Mouse (Mus musculus) limb, embryonic 11.5 days (tissue): ENCODE data around the gene Bend3. TPM values are rescaled to one million over a fixed set of nuclear protein-coding genes. Genes with fewer than 3 reads are reported as not detected.

Experiments
- ATAC-seq: fragments of 200-750 bp; cut with Nextera tagmentation; 2 replicates; pipeline ENCODE4 v1.8.0; 2017; ENCODE audit warnings: low read depth; ENCODE audit not compliant: insufficient number of reproducible peaks, low FRiP score, low TSS enrichment
- DNase-seq: peaks from one replicate; pipeline ENCODE4 v3.0.0-alpha.2; 2015; ENCODE audit warnings: low spot score
- H3K27ac ChIP-seq: fragments of 300-500 bp; sonication (generic); replicated peaks from 2 replicates; pipeline ENCODE4 v1.5.1; 2014; ENCODE audit warnings: low read depth, mild to moderate bottlenecking, low read length
- H3K27me3 ChIP-seq: fragments of 300-500 bp; sonication (generic); 2 replicates; pipeline ENCODE4 v1.6.1; 2014; ENCODE audit warnings: mild to moderate bottlenecking, low read length, mixed read lengths; ENCODE audit not compliant: control insufficient read depth, insufficient read depth
- H3K36me3 ChIP-seq: fragments of 300-500 bp; sonication (generic); 2 replicates; pipeline ENCODE4 v1.6.1; 2014; ENCODE audit warnings: mild to moderate bottlenecking, low read length, moderate library complexity, mixed read lengths; ENCODE audit not compliant: control insufficient read depth, insufficient read depth
- H3K4me1 ChIP-seq: fragments of 300-500 bp; sonication (generic); 2 replicates; pipeline ENCODE4 v1.6.1; 2014; ENCODE audit warnings: low read length, mixed read lengths; ENCODE audit not compliant: control insufficient read depth, insufficient read depth
- H3K4me2 ChIP-seq: fragments of 300-500 bp; sonication (generic); 2 replicates; pipeline ENCODE4 v1.6.1; 2014; ENCODE audit warnings: low read depth, mild to moderate bottlenecking, moderate library complexity; ENCODE audit not compliant: severe bottlenecking
- H3K4me3 ChIP-seq: fragments of 300-500 bp; sonication (generic); 2 replicates; pipeline ENCODE4 v1.5.1; 2014; ENCODE audit warnings: low read depth, low read length
- H3K9ac ChIP-seq: fragments of 300-500 bp; sonication (generic); 2 replicates; pipeline ENCODE4 v1.6.1; 2014; ENCODE audit warnings: mild to moderate bottlenecking, low read length
- H3K9me3 ChIP-seq: fragments of 300-500 bp; sonication (generic); 2 replicates; pipeline ENCODE4 v1.6.1; 2016; ENCODE audit warnings: low read length; ENCODE audit not compliant: control insufficient read depth
- WGBS: fragments of 180-500 bp; shearing (Covaris S2); extraction: QIAGEN DNeasy Blood & Tissue Kit; methylation state at CpG from one replicate; pipeline ENCODE4 v1.1.7; 2014; 5-methylcytosine and 5-hydroxymethylcytosine counted together
- polyA plus RNA-seq: library from polyadenylated mRNA; unstranded; fragments of >200 nt; fragmentation: Nextera tagmentation; extraction: Ambion mirVana; gene quantifications from 2 replicates; pipeline ENCODE4 v1.2.1, GENCODE M21; 2014

Bend3 gene
- polyA plus RNA-seq, 1 experiment from 2014 or later: 8.4 TPM

DNA sequence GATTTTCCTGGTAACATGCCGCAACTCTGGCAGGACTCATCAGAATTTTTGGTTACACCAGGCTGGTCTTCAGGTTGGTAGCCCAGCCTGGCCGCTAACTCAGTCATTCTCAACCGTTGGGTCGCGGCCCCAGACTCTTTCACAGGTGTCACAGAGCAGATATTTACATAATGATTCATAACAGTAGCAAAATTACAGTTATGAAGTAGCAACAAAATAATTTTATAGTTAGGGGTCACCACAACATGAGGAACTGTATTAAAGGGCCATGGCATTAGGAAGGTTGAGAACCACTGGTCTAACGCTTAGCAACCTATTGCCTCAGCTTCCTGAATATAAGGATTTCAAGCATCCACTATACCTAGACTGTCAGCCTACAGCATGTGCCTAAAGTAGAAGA lies 10.3 kb upstream of the Bend3 start:
- Histone ChIP-seq H3K4me2 (no peak overlapping the region), H3K9me3 (no peaks in the 10 kb centered on the region), H3K4me1 (no peaks in the 10 kb centered on the region), H3K4me3 (no peak overlapping the region), H3K27ac (no peak overlapping the region), H3K36me3 (no peaks in the 10 kb centered on the region), H3K27me3 (no peaks in the 10 kb centered on the region), H3K9ac (no peak overlapping the region)
- WGBS: 96% methylated on average over 6 of the region's 6 CpGs
- ATAC-seq (no peak), DNase-seq (no peak)

- Histone ChIP-seq H3K27me3 (no peaks in the 10 kb centered on the region), H3K36me3 (no peaks in the 10 kb centered on the region), H3K27ac (no peak overlapping the region), H3K9ac (no peak overlapping the region), H3K4me2 (no peak overlapping the region), H3K4me3 (no peak overlapping the region), H3K4me1 (peaks cover 5% of the 10 kb centered on the region), H3K9me3 (no peaks in the 10 kb centered on the region)
- ATAC-seq (no peak), DNase-seq (no peak)
- 51% methylated on average over 4 of the region's 4 CpGs for WGBS
Observed at GRCm38 (mm10) chr10:43475376-43475775, 3.3 kb upstream of the Bend3 start.

DNA sequence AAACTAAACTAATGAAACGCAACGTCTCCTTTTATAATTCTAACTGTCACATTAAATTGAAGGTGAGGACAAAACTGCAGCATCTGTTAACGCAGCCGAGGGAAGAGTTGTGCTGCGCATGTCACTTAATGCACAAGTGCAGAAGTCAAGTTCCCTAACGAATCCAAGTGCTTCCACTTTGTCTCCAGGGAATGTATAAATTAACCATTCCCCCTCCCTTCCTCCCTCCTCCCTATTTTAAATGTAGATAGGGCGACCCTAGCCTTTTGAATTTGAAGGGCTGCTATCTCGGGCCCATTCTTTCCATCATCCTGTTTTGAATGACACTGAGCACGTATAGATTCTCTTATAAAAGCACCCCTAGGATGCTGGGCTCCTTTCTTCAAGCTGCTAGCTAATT lies 1.2 kb upstream of the Bend3 start:
- H3K36me3 ChIP-seq: no peaks in the 10 kb centered on the region
- H3K27ac ChIP-seq: no peak overlapping the region
- peak overlapping the region; percentile 81 for H3K4me2 ChIP-seq
- H3K27me3 ChIP-seq: no peaks in the 10 kb centered on the region
- ATAC-seq (no peak), DNase-seq (no peak)
- peak overlapping the region; percentile 78 for H3K4me3 ChIP-seq
- peak overlapping the region; percentile 92 for H3K9ac ChIP-seq
- WGBS: 7% methylated on average over 9 of the region's 9 CpGs
- no peaks in the 10 kb centered on the region for H3K9me3 ChIP-seq
- H3K4me1 ChIP-seq: peaks cover 13% of the 10 kb centered on the region

- ATAC-seq: peak; percentile 61; the same call in 1 of the 2 replicates
- H3K27ac ChIP-seq: peak overlapping the region; percentile 92
- under 1% methylated on average over 42 of the region's 42 CpGs for WGBS
Observed at GRCm38 (mm10) chr10:43477865-43478681, 558 bp upstream of the Bend3 start.

GRCm38 (mm10) chr10:43479436-43480157 lies 966 bp downstream of the Bend3 start:
- Histone ChIP-seq H3K4me2 (peak overlapping the region; percentile 81), H3K4me3 (peak overlapping the region; percentile 78), H3K27me3 (no peaks in the 10 kb centered on the region), H3K36me3 (no peaks in the 10 kb centered on the region), H3K9ac (peak overlapping the region; percentile 92), H3K4me1 (peaks cover 23% of the 10 kb centered on the region), H3K27ac (peak overlapping the region; percentile 92), H3K9me3 (no peaks in the 10 kb centered on the region)
- ATAC-seq (peak; percentile 72), DNase-seq (peak; percentile 86)
- WGBS: under 1% methylated on average over 61 of the region's 103 CpGs

More at GRCm38 (mm10) chr10:43477865-43478681, 558 bp upstream of the Bend3 start:
- Histone ChIP-seq H3K9me3 (no peaks in the 10 kb centered on the region), H3K27me3 (no peaks in the 10 kb centered on the region), H3K9ac (peak overlapping the region; percentile 92), H3K4me2 (peak overlapping the region; percentile 81), H3K4me1 (peaks cover 19% of the 10 kb centered on the region), H3K36me3 (no peaks in the 10 kb centered on the region), H3K4me3 (peak overlapping the region; percentile 78)
- DNase-seq: peak; percentile 80

- DNase-seq: peak; percentile 32
- no peaks in the 10 kb centered on the region for H3K9me3 ChIP-seq
Observed at GRCm38 (mm10) chr10:43480227-43480849, 1.7 kb downstream of the Bend3 start.

DNA sequence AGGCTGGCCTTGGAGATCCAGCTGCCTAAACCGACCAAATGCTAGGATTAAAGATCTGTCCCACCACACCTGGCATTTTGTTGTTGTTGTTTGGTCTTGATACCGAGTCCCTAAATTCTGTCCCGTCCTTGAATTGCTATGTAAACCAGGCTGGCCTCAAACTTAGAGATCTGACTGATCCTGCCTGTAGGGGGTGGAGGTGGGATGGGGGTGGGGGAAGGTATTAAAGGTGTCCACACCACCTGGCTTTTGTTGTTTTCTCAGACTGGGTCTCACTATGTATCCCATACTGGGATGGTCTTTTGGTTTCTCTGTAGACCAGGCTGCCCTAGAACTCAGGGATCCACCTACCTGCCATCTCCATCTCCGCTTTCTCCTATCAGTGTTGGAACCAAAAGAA lies 2.5 kb downstream of the Bend3 start:
- no peaks in the 10 kb centered on the region for H3K9me3 ChIP-seq
- no peaks in the 10 kb centered on the region for H3K27me3 ChIP-seq
- peak overlapping the region; percentile 81 for H3K4me2 ChIP-seq
- DNase-seq (no peak), ATAC-seq (no peak)
- no peak overlapping the region for H3K9ac ChIP-seq
- H3K4me1 ChIP-seq: peaks cover 23% of the 10 kb centered on the region
- 31% methylated on average over 4 of the region's 4 CpGs for WGBS
- H3K36me3 ChIP-seq: no peaks in the 10 kb centered on the region
- no peak overlapping the region for H3K27ac ChIP-seq
- H3K4me3 ChIP-seq: no peak overlapping the region

More at GRCm38 (mm10) chr10:43480227-43480849, 1.7 kb downstream of the Bend3 start:
- Histone ChIP-seq H3K4me2 (peak overlapping the region; percentile 81), H3K4me3 (peak overlapping the region; percentile 78), H3K27me3 (no peaks in the 10 kb centered on the region), H3K27ac (peak overlapping the region; percentile 92), H3K36me3 (no peaks in the 10 kb centered on the region), H3K4me1 (peaks cover 23% of the 10 kb centered on the region), H3K9ac (peak overlapping the region; percentile 92)
- 6% methylated on average over 13 of the region's 13 CpGs for WGBS
- ATAC-seq: no peak

DNA sequence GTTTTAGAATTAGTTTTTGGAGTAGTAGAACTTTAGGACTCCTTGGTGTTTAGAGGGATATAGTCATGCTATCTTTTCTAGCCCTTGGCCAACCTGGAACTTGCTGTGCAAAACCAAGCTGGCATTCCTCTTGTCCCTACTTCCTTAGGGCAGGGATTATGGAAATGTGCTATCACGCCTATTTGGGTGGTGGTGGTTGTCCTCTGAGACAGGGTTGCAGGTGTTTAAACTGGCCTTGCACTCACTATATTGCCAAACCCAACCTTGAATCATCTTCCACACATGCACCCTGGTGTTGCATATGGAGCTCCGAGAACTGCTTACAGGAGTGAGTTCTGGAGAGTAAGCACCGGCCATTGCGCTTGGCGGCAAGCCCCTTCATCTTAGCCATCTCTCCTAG lies 3.4 kb downstream of the Bend3 start:
- DNase-seq (no peak), ATAC-seq (no peak)
- Histone ChIP-seq H3K9ac (no peak overlapping the region), H3K27ac (no peak overlapping the region), H3K4me3 (no peak overlapping the region), H3K4me1 (peaks cover 23% of the 10 kb centered on the region), H3K27me3 (no peaks in the 10 kb centered on the region), H3K9me3 (no peaks in the 10 kb centered on the region), H3K36me3 (no peaks in the 10 kb centered on the region), H3K4me2 (no peak overlapping the region)
- 94% methylated on average over 5 of the region's 5 CpGs for WGBS
